Mouse (Mus musculus) adipose tissue, adult 10 weeks (tissue): ENCODE data around the gene Dchs1. TPM values are rescaled to one million over a fixed set of nuclear protein-coding genes. Genes with fewer than 3 reads are reported as not detected.

ENCODE experiments used
- polyA plus RNA-seq: library from polyadenylated mRNA; stranded (reverse); fragments of 350-450 nt; fragmentation: Illumina TruSeq; extraction: RNeasy Lipid Tissue Mini Kit (QIAGEN cat#74804); gene quantifications from one replicate; pipeline ENCODE4 v1.2.3, GENCODE M21; 2014; ENCODE audit warnings: low read depth, low replicate concordance

The Dchs1 gene
- polyA plus RNA-seq: 2.7 TPM

DNA sequence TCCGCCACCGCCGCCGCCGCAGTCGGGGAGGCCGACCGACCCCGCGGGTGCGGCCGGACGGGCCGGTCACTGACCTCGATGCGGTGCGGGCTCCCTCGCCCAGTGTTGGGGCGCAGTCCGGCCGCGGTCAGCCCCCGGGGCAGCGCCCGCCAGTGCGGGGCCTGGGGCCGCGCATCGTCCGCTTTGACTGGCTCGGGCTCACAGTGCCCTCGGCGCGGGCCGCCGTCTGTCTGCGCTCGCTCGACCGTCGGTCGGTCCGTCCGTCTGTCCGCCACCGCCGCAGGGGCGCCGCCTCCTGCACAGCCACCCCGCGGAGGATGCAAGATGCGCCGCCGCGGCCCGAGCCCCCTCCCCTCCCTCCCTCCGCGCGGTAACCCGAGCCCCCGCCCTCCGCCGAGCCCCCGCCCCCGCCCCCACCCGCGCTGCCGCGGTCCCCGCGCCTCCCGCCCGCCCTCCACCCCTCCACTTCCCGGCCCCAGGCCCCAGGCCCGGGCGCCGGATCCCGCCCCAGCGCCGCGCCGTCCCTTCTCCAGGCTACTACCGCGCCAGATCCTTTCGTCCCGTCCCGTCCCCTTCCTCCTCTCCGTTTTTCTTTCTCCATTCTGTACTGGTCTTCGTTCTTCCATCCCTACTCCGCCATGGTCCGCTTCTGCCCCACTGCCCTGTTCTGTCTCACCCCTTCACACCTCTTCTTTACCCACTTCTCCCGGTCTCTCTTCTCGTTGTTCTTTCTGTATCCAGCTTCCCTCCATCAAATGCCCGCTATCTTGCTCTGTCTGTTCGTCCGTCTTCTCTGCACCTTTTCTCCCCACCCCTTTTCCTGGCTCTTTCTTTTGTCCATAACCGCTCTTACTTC, at the start of gene Dchs1:
Dchs1 (minus strand) TSS at position 370 of the 856 bp plus-strand sequence.

DNA sequence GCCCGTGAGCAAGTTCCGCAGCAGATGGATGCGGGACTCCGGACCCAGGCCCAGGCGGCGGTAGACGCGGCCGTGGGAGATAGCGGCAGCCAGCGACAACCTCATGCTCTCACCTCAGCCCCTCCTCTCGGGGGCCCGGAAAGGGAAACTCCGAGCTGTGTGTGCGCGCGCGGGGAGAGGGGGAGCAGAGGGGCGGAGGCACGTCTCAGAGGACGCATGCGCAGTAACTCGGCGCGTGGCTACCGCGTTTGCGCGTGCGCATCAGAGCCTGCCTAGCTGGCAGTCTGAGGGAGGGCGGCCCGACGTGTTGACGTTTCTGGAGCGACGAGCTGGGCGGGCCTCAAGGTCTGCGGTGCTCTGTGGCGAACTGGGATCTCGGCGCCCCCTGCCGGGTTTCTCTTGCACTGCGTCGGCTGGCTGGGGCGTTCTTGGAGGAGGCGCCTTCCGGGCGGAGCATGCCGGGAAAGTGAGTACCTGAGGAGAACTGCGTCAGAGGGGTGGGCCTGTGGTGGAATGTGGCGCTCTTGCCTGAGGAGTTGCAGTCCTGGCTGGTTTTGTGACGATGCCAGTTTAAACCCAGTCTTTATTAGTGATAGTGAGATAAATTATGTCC, 23.5 kb upstream of the Dchs1 start, which contains the start of gene Mrpl17:
Mrpl17 (minus strand) TSS at position 223 of the 613 bp plus-strand sequence.

DNA sequence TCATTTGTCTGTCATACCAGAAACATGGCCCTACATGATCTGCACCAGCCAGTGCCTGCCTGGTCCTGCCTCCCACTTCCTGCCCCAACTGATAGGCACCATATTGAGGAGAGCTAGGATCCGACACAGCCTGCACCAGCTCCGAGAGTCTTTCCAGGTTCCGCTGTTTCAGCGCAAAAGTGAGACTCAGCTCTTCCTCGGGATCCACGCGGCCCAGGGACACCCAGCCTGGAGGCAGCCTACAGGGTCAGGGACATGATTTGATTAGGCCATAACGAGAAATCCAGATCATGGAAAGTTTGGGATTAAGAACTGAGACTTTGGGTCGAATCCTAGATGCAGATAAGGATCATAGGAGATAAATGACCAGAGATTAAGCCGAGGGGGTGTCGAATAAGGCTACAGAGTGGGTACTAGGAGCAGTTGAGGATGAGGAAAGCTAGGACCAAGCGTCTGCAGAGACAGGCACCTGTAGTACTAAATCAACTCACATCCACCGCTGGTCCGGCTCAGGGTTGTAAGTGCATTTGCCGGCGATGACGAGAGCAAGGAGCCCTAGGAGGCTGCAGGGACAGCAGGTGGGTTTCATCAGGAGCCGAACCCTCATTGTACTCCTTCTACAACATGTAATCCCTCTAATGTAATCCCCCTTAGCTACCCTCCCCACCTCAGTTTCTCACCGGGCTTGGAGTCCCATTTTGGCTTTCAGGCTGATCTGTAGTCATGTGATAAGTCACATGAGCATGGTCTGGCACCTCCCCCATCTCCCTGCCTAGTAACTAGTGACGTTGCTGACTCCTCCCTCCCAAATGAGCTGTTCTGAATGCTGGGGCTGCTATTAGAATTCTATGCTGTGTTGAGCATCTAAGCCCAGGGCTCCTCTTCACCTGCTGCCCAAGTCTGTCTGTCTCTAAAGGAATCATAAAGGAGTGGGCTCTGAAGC, 35.7 kb downstream of the Dchs1 start, which contains the start of gene Tpp1:
Tpp1 (minus strand) TSS at position 745 of the 943 bp plus-strand sequence.

DNA sequence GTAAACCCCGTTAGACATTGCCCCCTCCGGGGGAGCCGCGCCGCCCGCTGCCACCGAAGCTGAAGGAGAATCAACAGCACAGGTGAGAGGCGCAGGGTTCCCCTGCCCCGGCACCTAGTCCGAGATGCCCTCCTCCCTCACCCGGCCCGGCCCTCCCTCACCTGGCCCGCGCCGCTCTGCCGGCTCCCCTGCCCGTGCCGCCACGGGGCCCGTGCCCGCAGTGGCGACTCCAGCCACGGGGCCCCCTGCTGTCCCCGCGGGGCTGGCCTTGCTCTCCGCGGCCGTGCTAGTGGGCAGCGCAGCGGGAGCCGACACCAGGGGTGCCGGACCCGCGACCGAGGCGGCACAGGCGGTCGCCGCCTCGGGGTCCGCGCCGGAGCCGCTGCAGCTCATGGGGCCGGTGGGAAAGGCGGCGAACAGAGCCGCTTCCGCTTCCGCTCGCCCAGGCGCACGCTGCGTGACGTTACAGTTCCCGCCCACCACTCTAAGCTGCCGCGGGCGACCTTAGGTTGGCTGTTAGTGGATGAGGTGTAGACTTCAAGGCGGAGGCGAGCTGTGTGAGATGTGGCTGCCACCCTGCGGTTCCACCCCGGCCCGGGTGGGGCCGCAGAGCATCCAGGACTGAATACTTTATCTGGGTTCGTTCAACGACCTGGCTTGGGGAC, 43.4 kb downstream of the Dchs1 start, which contains the start of gene Taf10:
Taf10 (minus strand) TSS at position 436 of the 665 bp plus-strand sequence.

DNA sequence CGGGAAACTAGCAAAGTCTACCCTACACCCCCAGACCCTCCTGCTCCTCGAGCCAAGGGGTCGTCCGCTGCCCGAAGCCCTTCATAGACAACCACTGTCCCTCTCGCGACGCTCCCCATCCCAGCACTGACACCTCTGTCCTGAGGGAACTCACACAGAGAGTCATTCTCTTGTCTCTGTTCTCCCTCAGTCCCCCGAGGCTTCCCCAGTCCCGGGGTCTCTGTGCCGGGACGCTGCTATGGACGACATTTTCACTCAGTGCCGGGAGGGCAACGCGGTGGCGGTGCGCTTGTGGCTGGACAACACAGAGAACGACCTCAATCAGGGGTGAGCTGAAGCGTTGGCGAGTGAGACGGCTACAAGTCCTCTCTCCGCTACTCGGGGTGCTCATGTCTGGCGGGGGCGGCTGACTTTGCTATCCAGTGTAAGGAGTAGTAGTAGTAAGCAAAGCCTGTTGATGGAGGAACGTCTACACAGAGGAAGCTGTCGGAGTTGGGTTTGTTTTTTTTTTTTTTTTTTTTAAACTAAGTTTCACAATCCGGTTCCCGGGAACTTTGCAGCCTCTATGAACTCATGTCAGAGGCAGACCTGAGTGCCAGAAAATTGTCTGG, 50.4 kb downstream of the Dchs1 start, which contains the start of gene Rrp8:
Rrp8 (minus strand) TSS at position 475 of the 611 bp plus-strand sequence.

DNA sequence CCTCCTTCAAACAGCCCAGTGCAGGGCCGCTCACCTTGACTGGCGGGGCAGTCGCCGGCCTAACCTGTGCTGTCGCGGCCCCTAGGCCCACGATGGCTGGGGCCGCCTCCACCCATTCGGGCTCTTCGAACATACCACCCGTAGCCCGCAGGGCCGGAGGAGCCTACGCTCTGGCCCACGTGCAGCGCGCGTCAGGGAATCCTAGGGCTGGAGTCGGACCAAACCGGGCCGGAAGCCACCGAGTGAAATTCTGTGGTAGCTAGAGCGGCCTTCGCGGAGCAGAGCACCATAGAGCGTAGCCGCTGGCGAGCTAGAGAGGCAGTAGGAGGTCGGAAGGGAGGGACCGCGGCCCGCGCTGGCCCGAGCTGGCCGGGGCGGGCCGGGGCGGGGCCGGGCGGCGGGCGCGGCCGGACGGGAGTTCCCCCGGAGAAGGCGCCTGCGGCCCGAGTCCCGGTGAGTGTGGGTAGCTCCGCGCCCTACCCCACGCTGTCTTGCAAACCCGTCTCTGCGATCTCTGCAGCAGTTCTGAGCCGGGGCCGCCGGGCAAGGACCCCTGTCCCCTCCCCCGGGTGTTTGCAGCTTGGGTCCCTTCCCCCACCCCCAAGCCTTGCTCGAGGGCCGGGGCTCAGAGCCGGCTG, 51.1 kb downstream of the Dchs1 start, which contains the start of gene Ilk:
Ilk (plus strand) TSS at position 329 of the 638 bp plus-strand sequence.

Other genes starting within 250 kb of the Dchs1 start
- 58.4 TPM for gene Smpd1, start 233.3 kb downstream of the Dchs1 start, polyA plus RNA-seq
- gene Apbb1, start 206.0 kb downstream of the Dchs1 start, polyA plus RNA-seq: 9.9 TPM
- 1.1 TPM for gene Hpx, start 187.5 kb downstream of the Dchs1 start, polyA plus RNA-seq
- gene Trim3, start 154.1 kb downstream of the Dchs1 start, polyA plus RNA-seq: 37.7 TPM
- gene Timm10b, start 147.6 kb downstream of the Dchs1 start, polyA plus RNA-seq: 82.5 TPM
- gene Arfip2, start 147.2 kb downstream of the Dchs1 start, polyA plus RNA-seq: 69.0 TPM
- 9.6 TPM for gene Gm45799, start 147.1 kb downstream of the Dchs1 start, polyA plus RNA-seq
- gene Dnhd1, start 136.8 kb downstream of the Dchs1 start, polyA plus RNA-seq: 4.4 TPM
- 189 TPM for gene Ilk, start 51.1 kb downstream of the Dchs1 start, polyA plus RNA-seq
- gene Rrp8, start 50.3 kb downstream of the Dchs1 start, polyA plus RNA-seq: 23.5 TPM
- 152 TPM for gene Taf10, start 43.3 kb downstream of the Dchs1 start, polyA plus RNA-seq
- 85.5 TPM for gene Tpp1, start 35.4 kb downstream of the Dchs1 start, polyA plus RNA-seq
- gene Mrpl17, start 23.4 kb upstream of the Dchs1 start, polyA plus RNA-seq: 168 TPM
- gene Gm4070, start 166.3 kb upstream of the Dchs1 start, polyA plus RNA-seq: 13.5 TPM